Mouse (Mus musculus) forebrain, embryonic 12.5 days (tissue): ENCODE measurements at regions not wholly inside any gene's neighbourhood (a gene's known extent, or its start where the extent isn't known, plus 50 kb on each side); places are given as distances from the start of the nearest gene placed in this dataset.
A peak's percentile ranks its signal among the peaks of the same experiment; 100 is the strongest.

Source experiments
- ATAC-seq: fragments of 200-750 bp; cut with Nextera tagmentation; 2 replicates; pipeline ENCODE4 v1.8.0; 2017; ENCODE audit warnings: moderate TSS enrichment; ENCODE audit not compliant: low FRiP score
- H3K27ac ChIP-seq: fragments of 300-500 bp; sonication (generic); 2 replicates; pipeline ENCODE4 v1.5.1; 2016; ENCODE audit warnings: mild to moderate bottlenecking
- H3K27me3 ChIP-seq: fragments of 300-500 bp; sonication (generic); 2 replicates; pipeline ENCODE4 v1.6.1; 2016; ENCODE audit warnings: mild to moderate bottlenecking
- H3K36me3 ChIP-seq: fragments of 300-500 bp; sonication (generic); replicated peaks from 2 replicates; pipeline ENCODE4 v1.6.1; 2016; ENCODE audit warnings: mild to moderate bottlenecking
- H3K4me1 ChIP-seq: fragments of 300-500 bp; sonication (generic); 2 replicates; pipeline ENCODE4 v1.6.1; 2016
- H3K4me2 ChIP-seq: fragments of 300-500 bp; sonication (generic); 2 replicates; pipeline ENCODE4 v1.6.1; 2016; ENCODE audit warnings: mild to moderate bottlenecking, moderate library complexity
- H3K4me3 ChIP-seq: fragments of 300-500 bp; sonication (generic); replicated peaks from 2 replicates; pipeline ENCODE4 v1.5.1; 2016; ENCODE audit warnings: mild to moderate bottlenecking
- H3K9ac ChIP-seq: fragments of 300-500 bp; sonication (generic); 2 replicates; pipeline ENCODE4 v1.6.1; 2016; ENCODE audit warnings: mild to moderate bottlenecking
- H3K9me3 ChIP-seq: fragments of 300-500 bp; sonication (generic); 2 replicates; pipeline ENCODE4 v1.6.1; 2016
- WGBS: fragments of 180-500 bp; shearing (Covaris S2); methylation state at CpG from one replicate; pipeline ENCODE4 v1.1.7; 2016; 5-methylcytosine and 5-hydroxymethylcytosine counted together

DNA sequence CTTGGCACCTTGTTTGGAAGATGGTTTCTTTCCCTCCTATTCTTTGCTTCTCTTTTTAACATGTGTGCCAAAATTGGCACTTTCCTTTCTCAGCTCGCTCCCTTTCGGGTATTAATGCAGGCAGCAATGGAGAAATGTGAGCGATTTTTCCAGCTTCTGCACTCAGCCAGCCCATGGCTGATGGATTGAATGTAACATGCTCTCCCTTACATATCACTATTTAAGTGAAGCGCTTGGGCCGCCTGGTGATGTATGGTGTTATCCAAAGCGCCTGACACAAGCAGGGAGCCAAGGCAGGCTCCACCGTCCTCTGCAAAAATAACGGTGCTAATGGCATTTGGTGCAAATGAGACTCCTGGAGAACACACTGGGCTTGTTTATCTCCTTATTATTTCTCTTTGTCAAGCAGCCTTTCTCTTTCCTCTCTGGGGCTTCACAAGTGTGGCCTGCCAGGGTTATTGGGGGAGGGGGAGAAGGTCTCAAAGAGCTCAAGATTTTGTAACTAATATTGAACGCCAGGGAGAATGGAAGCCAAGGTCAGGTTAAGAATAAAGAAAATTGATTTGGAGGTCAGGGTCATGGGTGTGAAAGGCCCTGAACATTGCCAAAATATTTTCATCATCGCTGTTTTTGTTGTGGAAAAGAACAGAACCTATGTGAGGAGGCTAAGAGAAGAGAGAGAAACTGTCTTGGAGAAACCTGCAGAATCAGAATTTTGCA is 497.9 kb upstream of the Smim15 start:
- Histone ChIP-seq H3K4me2 (peak overlapping the region; percentile 3; the same call in 1 of the 2 replicates), H3K9ac (no peak overlapping the region), H3K27ac (peak overlapping the region; percentile 80), H3K27me3 (no peaks in the 10 kb centered on the region), H3K4me1 (peaks cover 34% of the 10 kb centered on the region), H3K4me3 (no peak overlapping the region), H3K9me3 (no peaks in the 10 kb centered on the region), H3K36me3 (no peaks in the 10 kb centered on the region)
- ATAC-seq, result peak; percentile 53; the same call in 1 of the 2 replicates
- WGBS, result 33% methylated on average over 10 of the region's 10 CpGs

DNA sequence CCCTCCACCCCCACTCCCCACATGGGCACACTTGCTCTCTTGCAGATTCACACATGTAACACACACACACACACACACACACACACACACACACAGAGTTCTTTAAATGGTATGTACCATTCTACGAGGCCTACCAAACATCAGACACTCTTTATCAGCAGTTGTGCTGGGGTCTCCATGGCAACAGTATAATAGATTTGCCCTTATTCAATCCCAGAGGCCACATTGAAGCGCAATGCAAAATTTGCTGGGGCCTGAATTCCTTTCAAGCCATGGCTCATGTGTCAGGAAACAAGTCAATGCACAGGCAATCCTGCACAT is 502.7 kb upstream of the Smim15 start:
- 0 out of 2 replicates have a peak overlapping the region, but pooled peaks have one; percentile 33 for H3K9ac ChIP-seq
- peak overlapping the region; percentile 18 for H3K4me2 ChIP-seq
- no peak overlapping the region for H3K4me3 ChIP-seq
- no peaks in the 10 kb centered on the region for H3K9me3 ChIP-seq
- H3K36me3 ChIP-seq, result no peaks in the 10 kb centered on the region
- peak; percentile 73 for ATAC-seq
- H3K4me1 ChIP-seq, result peaks cover 49% of the 10 kb centered on the region
- no peaks in the 10 kb centered on the region for H3K27me3 ChIP-seq
- WGBS, result 5% methylated on average over 2 of the region's 2 CpGs
- H3K27ac ChIP-seq, result peak overlapping the region; percentile 91

DNA sequence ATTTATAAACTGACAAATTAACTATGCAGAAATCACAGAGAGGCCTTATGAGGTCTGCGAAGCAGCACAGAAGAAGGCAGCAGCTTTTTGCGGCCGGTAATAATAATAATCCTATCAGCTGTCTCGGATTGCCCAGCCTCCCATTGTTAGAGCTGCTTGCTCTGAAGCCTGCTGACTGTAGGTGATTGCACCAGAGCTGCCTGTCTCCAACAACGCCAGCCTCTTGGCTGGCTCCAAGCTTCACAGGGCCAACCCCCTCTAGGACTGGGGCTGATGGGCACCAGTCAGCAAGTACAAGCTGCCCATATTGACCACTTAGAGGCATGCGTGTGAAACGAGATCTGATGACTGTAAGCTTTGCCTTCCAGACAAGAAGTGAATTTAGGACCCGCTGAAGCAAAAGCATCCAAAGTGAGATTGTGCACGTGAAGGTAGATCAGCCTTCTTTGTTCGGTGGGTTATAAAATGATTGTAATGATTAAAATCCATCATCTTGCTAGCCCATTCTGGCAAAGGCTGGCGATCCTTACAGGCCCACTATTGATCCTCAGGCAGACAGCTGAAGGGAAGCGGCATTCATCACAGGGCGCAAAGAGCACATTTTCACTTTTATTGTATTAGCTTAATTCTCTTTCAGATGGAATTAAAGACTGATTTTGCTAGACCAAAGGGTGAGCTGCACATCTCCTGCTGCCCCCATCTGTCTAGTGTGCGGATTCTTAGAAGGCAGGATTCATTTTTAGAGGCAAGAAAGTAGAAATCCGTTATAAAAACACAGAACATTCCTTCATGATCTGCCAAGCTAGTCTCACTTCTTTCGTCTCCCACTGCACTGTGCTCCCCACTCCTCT is 503.2 kb upstream of the Smim15 start:
- 24% methylated on average over 16 of the region's 16 CpGs for WGBS
- Histone ChIP-seq H3K4me2 (peak overlapping the region; percentile 18), H3K27me3 (no peaks in the 10 kb centered on the region), H3K4me1 (peaks cover 44% of the 10 kb centered on the region), H3K36me3 (no peaks in the 10 kb centered on the region), H3K9me3 (no peaks in the 10 kb centered on the region), H3K27ac (peak overlapping the region; percentile 91), H3K4me3 (no peak overlapping the region), H3K9ac (peak overlapping the region; percentile 33)
- peak; percentile 84 for ATAC-seq

DNA sequence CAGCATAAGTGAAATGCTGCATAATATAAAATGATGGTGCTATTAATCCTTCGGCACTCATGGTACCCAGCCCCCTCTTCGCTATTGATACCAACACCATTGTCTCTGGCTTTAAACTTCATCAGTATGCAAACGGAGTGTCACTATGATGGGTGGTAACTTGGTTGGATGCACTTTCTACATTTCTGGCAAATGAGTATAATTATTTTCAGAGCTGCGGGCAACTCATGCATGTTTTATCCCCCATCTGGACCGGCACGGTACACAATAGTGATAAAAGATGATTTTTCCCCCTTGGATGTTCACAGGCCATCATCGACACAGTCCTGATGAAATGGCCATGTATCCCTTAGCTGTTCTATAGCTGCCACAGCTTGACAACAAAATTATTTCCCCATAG is 503.9 kb upstream of the Smim15 start:
- ATAC-seq, result peak; percentile 56
- Histone ChIP-seq H3K9me3 (no peaks in the 10 kb centered on the region), H3K4me1 (peaks cover 37% of the 10 kb centered on the region), H3K4me2 (peak overlapping the region; percentile 18; the same call in 1 of the 2 replicates), H3K9ac (no peak overlapping the region), H3K4me3 (no peak overlapping the region), H3K27ac (peak overlapping the region; percentile 91), H3K36me3 (no peaks in the 10 kb centered on the region), H3K27me3 (no peaks in the 10 kb centered on the region)
- 33% methylated on average over 7 of the region's 7 CpGs for WGBS

DNA sequence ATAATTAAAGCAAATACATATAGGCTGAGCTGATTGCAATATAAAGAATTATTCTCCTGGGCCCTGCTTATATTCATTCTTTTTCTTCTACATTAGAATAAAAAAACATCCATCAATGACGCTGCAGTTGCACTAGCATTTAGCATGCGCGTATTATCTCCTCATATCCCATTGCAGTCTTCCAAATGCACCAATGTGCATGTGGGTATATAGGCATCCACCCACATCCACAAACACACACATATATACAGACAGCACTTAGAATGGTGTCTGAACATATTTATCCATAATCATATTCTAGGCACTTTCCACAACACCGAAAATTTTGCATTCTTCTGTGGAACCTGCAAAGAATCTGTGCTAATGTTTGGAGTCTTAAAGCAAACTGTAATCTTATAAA is 504.4 kb upstream of the Smim15 start:
- Histone ChIP-seq H3K9ac (no peak overlapping the region), H3K4me2 (no peak overlapping the region), H3K27ac (peak overlapping the region; percentile 91), H3K4me3 (no peak overlapping the region), H3K4me1 (peaks cover 37% of the 10 kb centered on the region), H3K9me3 (no peaks in the 10 kb centered on the region), H3K36me3 (no peaks in the 10 kb centered on the region), H3K27me3 (no peaks in the 10 kb centered on the region)
- WGBS, result 83% methylated on average over 4 of the region's 4 CpGs
- no peak for ATAC-seq

GRCm38 (mm10) chr13:107539326-107539725 is 504.9 kb upstream of the Smim15 start:
- H3K27me3 ChIP-seq, result no peaks in the 10 kb centered on the region
- H3K36me3 ChIP-seq, result no peaks in the 10 kb centered on the region
- peaks cover 37% of the 10 kb centered on the region for H3K4me1 ChIP-seq
- 0 out of 2 replicates have a peak overlapping the region, but pooled peaks have one; percentile 32 for H3K27ac ChIP-seq
- H3K9ac ChIP-seq, result no peak overlapping the region
- H3K4me2 ChIP-seq, result no peak overlapping the region
- H3K9me3 ChIP-seq, result no peaks in the 10 kb centered on the region
- ATAC-seq, result no peak
- no peak overlapping the region for H3K4me3 ChIP-seq
- 52% methylated on average over 4 of the region's 4 CpGs for WGBS

GRCm38 (mm10) chr13:107535213-107535612 is 509.0 kb upstream of the Smim15 start:
- peaks cover 20% of the 10 kb centered on the region for H3K4me1 ChIP-seq
- no peaks in the 10 kb centered on the region for H3K36me3 ChIP-seq
- no peak for ATAC-seq
- no peak overlapping the region for H3K9ac ChIP-seq
- no peak overlapping the region for H3K4me3 ChIP-seq
- no peak overlapping the region for H3K4me2 ChIP-seq
- H3K27me3 ChIP-seq, result no peaks in the 10 kb centered on the region
- H3K27ac ChIP-seq, result no peak overlapping the region
- no peaks in the 10 kb centered on the region for H3K9me3 ChIP-seq
- WGBS, result 92% methylated on average over 5 of the region's 5 CpGs

DNA sequence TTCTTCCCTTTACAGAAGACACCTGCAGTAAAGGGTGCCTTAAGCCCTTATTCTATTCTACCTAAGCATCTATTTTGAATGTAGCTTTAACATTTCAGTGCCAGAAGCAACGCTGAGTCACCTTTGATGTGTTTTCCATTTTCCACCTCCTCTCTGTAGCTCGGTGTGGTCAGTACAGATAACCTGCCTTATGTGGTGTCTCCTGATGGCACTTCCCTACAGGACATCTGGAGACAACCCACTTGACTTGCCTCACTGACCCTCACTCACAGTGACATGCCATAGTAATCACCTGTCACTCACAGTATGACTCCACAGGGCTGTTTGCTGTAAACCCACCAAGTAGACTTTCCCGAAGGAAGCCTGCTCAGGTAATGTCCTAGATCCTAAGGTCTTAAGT is 510.9 kb upstream of the Smim15 start:
- H3K36me3 ChIP-seq, result no peaks in the 10 kb centered on the region
- no peak overlapping the region for H3K4me3 ChIP-seq
- H3K27me3 ChIP-seq, result no peaks in the 10 kb centered on the region
- H3K4me2 ChIP-seq, result no peak overlapping the region
- peaks cover 9% of the 10 kb centered on the region; the same call in 1 of the 2 replicates for H3K4me1 ChIP-seq
- ATAC-seq, result no peak
- no peaks in the 10 kb centered on the region for H3K9me3 ChIP-seq
- 95% methylated on average over 3 of the region's 3 CpGs for WGBS
- no peak overlapping the region for H3K9ac ChIP-seq
- H3K27ac ChIP-seq, result no peak overlapping the region

DNA sequence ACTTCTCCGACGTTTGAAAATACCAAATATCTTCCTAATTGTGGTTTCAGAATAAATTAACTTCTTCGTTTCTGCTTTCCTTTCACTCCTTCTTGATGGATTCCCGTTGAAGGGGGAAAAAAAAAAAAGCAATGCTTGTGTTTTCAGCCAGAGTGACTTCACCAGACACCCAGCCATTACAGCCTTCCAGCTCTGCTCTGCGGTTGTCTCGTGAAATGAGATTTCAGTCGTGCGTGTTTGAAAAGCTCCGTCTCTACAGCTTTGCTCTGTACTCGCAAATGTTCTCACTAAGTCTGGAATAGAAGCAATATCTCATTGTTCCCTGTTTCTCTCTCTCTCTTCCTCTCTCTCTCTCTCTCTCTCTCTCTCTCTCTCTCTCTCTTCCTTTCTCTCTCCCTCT is 509.6 kb upstream of the Kif2a start:
- H3K9me3 ChIP-seq, result no peaks in the 10 kb centered on the region
- H3K27ac ChIP-seq, result no peak overlapping the region
- peaks cover 9% of the 10 kb centered on the region; the same call in 1 of the 2 replicates for H3K4me1 ChIP-seq
- 54% methylated on average over 10 of the region's 10 CpGs for WGBS
- H3K4me3 ChIP-seq, result no peak overlapping the region
- H3K27me3 ChIP-seq, result no peaks in the 10 kb centered on the region
- no peaks in the 10 kb centered on the region for H3K36me3 ChIP-seq
- no peak overlapping the region for H3K4me2 ChIP-seq
- H3K9ac ChIP-seq, result no peak overlapping the region
- no peak for ATAC-seq

- peaks cover 9% of the 10 kb centered on the region; the same call in 1 of the 2 replicates for H3K4me1 ChIP-seq
- H3K9ac ChIP-seq, result no peak overlapping the region
- H3K27ac ChIP-seq, result no peak overlapping the region
- H3K4me2 ChIP-seq, result no peak overlapping the region
- no peak overlapping the region for H3K4me3 ChIP-seq
- 50% methylated on average over 8 of the region's 8 CpGs for WGBS
- no peaks in the 10 kb centered on the region for H3K36me3 ChIP-seq
- no peaks in the 10 kb centered on the region for H3K27me3 ChIP-seq
- no peaks in the 10 kb centered on the region for H3K9me3 ChIP-seq
- ATAC-seq, result peak; percentile 49; the same call in 1 of the 2 replicates
Observed at GRCm38 (mm10) chr13:107531026-107531425, 509.1 kb upstream of the Kif2a start.

GRCm38 (mm10) chr13:107530392-107530791 is 508.5 kb upstream of the Kif2a start:
- H3K4me3 ChIP-seq, result no peak overlapping the region
- H3K9ac ChIP-seq, result no peak overlapping the region
- H3K4me1 ChIP-seq, result peaks cover 9% of the 10 kb centered on the region; the same call in 1 of the 2 replicates
- no peak overlapping the region for H3K4me2 ChIP-seq
- no peaks in the 10 kb centered on the region for H3K9me3 ChIP-seq
- no peak for ATAC-seq
- H3K27me3 ChIP-seq, result no peaks in the 10 kb centered on the region
- no peak overlapping the region for H3K27ac ChIP-seq
- no peaks in the 10 kb centered on the region for H3K36me3 ChIP-seq
- 89% methylated on average over 1 of the region's 1 CpGs for WGBS

- Histone ChIP-seq H3K9me3 (no peaks in the 10 kb centered on the region), H3K27ac (no peak overlapping the region), H3K36me3 (no peaks in the 10 kb centered on the region), H3K4me3 (no peak overlapping the region), H3K4me2 (no peak overlapping the region), H3K9ac (no peak overlapping the region), H3K4me1 (peaks cover 9% of the 10 kb centered on the region; the same call in 1 of the 2 replicates), H3K27me3 (no peaks in the 10 kb centered on the region)
- 77% methylated on average over 15 of the region's 15 CpGs for WGBS
- ATAC-seq, result no peak
Observed at GRCm38 (mm10) chr13:107528724-107529456, 507.0 kb upstream of the Kif2a start.
